Mouse (Mus musculus) frontal cortex, postnatal 14 days (tissue): Measurements from ENCODE around the gene Gpr152.

Source experiments
- DNase-seq, 2 experiments: peaks; one replicate each; pipeline ENCODE4 v3.0.0; 2022; ENCODE audit warnings: low spot score in 2 of 2

The Gpr152 gene

DNA sequence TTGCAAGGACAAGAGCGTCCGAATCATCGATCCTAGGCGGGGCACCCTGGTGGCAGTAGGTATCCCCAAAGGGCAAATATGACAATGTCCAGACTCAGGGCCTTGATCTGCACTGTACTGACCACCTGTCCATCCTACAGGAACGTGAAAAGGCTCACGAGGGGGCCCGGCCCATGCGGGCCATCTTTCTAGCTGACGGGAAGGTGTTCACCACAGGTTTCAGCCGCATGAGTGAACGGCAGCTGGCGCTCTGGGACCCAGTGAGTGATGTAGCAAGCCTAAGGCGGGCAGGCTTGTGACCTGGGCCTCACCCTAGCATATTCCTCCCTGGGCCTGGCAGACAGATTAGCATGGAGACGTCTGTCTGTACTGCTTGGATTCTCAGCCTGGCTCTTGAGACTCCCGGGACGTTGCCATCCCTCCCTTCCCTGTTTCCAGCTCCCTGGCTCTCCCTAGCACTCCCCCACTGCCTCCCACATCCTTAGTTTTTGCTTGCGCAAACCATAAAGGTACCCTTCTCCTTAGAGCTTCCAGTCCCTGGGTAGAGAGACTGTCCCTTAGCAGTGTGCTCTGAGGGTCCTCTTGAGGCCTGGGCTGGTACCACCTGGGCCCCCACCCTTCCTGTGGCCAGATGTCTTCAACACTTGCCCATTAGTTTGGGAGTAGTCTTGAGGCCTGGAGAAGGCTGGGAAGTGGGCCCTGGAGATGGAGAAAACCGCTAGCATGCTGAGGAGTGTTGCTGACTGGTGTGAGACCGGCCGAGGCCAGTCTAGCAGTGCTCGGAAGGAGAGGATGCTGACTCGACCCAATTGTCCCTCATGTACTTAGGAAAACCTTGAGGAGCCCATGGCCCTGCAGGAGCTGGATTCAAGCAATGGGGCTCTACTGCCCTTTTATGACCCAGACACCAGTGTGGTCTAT is 11.2 kb downstream of the Gpr152 start:
- DNase-seq = no peak

DNA sequence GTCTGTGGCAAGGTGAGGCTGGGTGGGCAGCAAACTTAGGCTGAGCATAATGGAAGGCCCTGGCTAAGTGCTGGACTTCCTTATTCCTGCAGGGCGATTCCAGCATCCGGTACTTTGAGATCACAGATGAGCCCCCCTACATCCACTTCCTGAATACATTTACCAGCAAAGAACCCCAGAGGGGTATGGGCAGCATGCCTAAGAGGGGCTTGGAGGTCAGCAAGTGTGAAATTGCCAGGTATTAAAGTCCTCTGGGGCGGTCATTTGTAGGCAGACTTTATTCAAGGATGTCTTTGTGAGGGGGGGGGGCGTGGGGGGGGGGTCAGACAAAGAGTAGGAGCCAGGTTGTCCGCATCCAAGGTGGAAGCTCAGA is 11.9 kb downstream of the Gpr152 start:
- DNase-seq = no peak

DNA sequence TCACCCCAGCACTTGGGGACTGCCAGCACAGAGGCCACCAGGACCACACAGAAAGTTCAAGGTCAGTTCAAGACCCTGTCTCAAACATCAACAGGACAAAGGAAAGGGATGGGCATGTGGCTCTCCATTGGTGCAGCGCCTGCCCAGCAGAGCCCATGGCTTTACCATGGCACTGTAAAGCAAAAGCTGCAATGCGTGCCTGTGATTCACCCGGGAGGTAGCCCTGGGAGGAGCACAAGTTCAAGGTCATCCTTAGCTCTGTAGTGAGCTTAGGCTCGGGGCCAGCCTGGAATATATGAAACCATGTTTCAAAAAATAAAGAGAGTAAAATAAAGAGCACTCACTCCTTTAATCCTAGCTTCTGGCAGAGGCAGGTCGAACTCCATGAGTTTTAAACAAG is 12.3 kb downstream of the Gpr152 start:
- no peak for DNase-seq

DNA sequence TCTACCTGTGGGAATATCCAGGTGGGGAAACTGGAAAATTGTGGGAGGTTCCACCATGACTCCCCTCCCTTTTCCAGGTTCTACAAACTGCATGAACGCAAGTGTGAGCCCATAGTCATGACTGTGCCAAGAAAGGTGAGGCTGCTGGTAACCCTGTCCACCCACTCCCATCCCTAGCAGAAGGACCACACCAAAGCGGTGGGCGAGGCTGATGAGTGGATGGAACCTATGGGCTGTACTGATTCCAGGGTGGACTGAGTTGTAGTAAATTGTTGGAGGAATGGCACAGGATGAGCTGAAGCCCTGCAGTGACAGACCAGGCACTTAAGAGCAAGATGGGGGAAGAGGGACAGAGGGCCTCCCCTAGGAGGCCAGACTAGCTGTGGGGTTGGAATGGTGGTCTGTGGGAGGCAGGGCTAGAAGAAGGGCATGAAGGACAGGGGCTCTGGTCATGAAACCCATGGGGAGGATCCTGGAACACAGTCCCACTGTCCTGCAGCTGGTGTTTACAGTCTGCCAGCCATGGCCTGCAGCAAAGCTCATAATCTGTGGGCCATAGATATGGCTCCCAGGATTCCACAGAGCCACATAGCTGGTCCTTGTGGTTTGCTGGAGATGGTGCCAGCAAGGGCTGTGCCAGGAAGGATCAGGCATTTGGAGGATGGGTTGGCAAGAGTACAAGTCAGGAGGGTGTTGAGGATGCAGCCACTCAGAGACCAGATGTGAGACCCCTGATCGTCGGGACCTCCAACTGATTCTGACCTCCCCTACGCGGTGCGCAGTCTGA is 13.1 kb downstream of the Gpr152 start:
- no peak for DNase-seq

DNA sequence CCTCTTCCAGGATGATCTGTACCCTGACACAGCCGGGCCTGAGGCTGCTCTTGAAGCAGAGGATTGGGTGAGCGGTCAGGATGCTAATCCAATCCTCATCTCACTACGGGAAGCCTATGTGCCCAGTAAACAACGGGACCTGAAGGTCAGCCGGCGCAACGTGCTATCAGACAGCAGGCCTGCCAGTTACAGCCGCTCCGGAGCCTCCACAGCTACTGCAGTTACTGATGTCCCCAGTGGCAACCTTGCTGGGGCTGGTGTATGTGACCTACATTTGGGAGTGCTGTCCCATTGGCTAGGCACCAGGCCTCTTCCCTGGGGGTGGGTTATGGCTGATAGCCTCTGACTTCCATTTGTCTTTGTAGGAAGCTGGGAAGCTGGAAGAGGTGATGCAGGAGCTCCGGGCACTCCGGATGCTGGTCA is 13.7 kb downstream of the Gpr152 start, which contains the start of gene Ptprcap:
Ptprcap (plus strand) TSS at position 373 of the 423 bp plus-strand sequence.
- no peak for DNase-seq

DNA sequence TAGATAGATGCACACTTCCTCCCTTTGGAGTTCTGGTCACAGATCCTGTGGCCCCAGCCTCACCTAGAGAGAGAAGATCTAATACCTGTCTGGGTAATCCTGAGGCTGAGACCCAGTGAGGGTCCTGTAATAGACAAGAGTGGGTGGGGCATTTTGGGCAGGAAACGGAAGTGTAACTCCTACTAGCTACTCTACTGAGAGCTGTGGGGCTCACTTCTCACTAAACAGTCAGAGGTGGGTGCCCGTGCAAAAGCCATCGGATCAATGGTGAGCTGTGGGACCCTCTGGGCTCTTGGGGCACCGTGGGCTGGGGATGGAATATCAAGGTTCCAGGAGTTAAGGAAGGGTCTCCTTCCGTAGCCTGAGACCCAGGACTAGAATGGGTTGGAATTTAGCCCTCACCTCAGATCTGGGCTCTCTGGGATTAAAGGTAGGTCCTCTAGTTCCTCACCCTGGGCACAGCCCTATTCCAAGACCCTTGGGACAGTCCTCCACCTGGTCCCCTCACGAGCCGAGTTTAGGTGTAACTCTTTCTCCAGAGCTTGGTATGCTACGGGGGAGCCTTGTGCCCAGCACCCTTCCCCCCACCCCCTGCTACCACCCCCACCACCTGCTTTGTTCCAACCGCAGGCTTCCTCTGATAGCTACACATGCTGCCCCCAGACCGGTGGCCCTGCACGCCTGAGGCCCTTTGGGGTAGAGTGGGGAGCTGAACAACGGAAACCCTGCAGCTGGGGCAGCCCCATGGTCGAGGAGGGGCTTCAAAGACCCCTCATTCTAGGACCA is 15.0 kb downstream of the Gpr152 start:
- DNase-seq = no peak

DNA sequence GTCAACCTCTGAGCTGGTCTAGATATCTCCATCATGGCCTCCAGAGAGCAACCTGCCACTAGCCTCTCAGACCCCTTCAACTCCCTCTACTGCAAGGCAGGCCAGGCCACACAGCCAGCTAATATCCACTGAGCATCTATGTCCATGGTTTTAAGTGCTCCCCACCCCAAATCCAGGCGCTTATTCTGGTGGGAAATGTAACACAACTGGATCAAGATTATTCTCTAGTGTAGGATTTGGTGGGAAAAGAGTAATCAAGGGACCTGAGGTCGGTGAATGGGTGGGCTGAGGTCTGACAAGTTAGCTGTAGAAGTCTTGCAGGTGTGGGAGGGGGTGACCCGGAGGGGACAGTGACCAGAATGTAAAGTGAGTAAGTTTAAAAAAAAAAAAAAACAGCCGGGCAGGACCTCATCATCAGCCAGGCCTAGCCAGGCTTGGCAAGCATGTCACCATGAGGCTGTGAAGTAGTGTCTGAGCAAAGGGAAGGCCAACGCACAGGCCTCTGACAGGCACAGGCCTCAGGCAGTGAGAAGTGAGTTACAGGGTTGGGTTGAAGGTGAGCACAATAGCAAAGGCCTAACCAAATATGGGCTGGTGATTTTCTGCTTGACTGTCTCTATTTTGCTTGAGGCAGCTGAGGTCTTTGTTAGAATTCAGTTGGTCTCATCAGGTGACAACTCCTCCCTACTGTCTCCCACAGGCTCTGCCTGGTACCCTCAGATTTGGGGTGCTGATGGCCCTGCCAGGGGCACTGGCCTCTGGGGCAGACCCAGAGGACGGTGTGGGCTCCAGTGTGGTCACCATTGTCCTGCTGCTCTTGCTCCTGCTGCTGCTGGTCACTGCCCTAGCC is 15.9 kb downstream of the Gpr152 start:
- no peak for DNase-seq

DNA sequence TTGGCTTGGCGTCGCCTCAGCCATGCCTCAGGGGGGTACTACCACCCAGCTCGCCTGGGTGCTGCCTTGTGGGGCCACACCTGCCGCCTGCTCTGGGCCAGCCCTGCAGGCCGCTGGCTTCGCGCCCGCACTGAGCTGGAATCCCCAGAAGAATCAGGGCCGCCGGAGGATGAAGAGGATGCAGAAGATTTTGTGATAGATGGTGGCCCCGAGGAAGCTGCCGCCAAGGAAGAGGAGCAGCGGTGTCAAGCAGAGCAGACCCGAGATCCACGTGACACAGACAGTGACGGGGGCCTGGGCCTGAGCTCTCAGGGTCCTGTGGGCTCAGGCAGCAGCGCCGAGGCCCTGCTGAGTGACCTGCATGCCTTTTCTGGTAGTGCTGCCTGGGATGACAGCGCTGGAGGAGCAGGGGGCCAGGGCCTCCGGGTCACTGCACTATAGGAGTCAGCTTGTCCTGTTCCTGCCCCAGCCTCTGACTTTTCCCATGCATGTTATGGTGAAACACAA is 16.5 kb downstream of the Gpr152 start:
- no peak for DNase-seq

DNA sequence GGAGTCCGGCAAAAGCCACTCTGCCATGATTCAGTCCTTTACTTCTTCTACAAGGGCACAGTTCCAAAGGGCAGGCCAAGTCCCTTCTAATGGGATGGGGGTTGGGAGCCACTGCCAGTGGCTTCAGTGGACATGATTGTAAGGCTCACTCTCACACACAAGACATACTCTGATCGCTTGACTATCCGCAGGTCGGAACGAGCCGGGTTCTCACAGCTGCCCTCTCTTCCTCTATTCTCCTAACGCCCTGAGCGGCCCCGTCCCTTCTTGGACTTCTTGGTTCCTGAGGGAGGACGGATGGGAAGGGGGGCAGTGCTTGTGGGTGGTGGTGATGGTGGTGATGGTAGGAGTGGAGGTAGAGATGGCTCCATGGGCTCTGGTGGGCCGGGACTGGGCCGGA is 17.2 kb downstream of the Gpr152 start:
- no peak for DNase-seq

DNA sequence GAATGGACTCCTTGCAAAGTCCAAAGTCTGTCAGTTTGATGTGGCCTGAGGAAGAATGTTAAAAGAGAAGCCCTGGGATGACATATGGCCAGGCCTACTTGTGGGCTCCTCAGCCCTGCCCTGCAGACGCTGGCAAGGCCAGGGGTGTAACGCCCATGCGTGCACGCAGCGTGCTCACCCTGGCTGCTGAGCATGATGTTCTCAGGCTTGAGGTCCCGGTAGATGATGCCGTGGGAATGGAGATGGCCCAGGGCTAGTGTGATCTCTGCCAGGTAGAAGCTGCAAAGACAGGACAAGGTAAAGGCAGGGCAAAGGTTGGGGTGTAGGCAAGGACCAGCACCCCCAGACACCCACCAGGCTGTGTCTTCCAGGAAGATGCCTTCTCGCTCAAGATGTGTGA is 19.5 kb downstream of the Gpr152 start:
- DNase-seq = no peak

DNA sequence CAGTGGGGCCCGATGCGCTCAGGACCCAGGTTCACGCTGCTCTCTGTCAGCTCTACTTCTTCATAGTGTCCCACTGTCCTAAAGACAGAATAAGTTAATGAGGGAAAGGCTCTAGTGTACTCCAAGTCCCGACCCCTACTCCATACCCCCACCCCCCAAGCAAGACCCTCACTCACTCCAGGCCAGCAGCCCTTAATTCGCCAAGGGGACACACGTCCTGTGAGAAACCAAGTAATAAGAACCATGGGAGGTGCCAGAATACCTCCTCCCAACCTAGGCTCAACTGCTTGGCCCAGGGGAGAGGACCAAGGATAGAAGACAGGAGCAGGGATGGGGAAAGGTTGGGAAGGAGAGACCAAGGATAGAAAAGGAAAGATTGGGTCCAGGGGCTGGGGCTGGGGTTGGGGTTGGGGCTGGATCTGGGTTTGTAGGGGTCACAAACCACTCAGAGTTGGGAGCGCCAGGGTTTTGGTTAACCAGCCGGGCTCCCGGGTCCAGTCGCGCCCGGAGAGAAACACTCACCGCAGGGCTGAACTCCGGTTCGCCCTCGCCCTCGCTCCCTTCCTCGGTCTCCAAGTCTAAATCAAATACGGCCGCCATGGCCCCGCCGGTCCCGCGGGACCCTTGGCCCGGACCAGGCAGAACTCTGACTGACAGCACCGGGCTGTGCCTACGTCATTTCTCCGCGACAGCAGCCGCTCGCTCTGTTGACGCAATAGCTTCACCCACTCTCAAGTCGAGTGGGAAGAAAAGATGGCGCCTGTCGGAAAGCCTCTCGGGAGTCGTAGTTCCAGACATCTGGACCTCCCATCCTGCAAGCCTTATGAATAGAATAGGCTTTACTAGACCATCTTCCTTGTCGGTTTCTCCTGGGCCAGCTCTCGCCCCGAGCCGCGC is 23.3 kb downstream of the Gpr152 start, which contains the start of gene Rps6kb2:
Rps6kb2 (minus strand) TSS at position 709 of the 897 bp plus-strand sequence.
- peak; percentile 95 to 96 for DNase-seq

DNA sequence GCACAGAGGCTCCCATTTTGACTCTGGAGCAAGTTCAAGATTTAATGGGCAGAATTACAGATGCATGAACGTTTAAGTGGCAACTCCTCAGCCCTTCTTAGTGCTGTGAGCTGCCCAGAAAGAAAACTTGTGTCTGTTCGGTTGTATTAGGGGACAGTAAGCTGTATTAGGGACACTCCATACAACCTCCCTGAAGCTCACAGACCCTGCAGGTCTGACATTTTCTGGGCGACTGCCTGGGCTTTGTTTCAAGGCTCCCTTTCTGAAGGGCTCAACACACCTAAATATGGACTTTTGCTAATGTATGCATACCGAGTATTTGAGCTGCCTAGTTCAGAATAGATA is 23.9 kb downstream of the Gpr152 start:
- DNase-seq = no peak

DNA sequence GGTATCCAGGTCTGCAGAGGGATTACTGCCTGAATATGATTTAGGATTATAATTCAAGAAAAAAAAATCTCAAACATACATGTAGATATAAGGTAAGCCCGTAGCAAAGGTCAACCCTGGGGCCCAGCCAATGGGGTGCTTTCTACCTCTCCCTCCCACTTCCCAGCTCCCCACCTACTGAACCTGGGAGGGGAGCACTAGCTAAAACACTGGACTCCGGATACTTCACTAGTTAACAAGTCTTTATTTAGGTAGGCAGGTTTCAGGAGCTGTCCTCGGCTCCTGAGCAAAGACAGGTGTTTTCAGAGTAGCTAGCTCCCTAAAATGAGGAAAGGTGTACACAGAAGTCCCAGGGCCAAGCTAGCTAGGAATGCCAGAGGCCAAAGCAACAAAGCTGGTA is 24.5 kb downstream of the Gpr152 start:
- no peak for DNase-seq

DNA sequence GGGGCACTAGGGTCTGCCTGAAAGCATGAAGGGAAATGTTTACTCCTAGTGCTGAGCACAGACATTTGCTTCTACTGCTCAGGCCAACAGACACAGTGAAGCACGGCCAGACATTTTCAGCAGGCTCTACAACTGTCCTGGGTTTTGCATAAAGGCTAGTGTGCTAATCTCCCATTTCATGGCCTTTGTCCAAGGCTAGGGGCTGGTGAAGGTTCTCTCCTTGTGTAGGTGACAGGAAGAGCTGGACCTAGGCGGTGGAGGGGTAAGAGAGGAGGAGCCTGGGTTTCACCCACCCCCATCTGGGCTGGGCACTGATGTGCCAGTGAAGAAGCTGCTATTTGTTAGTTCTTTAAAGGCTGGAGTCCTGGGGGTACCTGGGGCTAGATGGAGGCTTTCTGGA is 25.1 kb downstream of the Gpr152 start:
- DNase-seq = no peak

DNA sequence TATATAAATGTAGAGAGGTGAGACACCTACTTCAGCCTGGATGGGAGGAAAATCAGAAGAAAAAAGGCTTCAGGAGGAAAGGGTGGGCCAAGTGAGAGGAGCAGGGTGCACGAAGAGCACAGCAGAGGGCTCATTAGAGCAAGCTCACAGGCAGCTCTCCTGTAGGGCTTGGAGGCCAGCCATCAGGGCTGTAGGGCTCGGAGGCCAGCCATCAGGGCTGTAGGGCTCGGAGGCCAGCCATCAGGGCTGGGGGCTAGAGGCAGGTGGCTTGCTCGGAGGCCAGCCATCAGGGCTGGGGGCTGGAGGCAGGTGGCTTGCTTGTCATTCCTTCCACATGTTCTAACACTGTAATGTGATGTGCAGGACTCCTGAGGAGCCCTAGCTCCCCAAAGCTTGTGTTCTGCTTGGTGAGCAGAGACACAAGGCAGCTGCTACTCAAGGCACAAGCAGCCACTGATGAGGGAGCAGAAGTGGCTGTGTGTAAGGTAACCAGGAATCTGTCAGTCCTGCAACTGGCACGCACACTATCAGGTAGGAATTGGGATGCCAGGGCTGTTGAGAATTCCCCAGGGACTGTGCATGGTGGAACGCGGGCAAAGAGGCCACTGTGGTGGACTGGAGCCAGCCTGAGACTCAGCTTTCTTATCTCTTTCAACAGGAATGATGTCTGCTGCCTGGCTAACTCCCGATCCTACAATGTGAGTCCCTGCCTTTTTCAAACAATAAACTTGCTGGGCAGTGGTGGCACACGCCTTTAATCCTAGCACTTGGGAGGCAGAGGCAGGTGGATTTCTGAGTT is 27.3 kb downstream of the Gpr152 start:
- no peak for DNase-seq

DNA sequence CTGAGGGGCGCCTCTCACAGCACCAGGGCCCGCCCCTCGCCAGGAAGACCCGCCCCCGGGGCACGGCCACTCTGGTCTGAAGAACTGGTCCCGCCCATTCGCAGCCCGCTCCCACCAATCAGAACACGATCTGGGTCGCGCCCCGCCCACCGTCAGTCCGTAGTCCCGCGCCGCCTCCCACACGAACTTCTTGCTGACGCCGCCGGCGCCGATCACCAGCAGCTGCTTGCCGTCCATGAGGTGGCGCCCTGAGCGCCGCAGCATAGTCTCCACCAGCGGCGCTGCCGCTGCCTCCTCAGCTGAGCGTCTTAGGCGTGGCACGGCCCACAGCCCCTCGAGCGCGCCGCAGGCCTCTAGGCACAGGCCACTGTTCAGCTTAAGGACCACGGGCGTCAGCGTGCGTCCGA is 29.8 kb downstream of the Gpr152 start:
- DNase-seq = peak; percentile 99 to 100

DNA sequence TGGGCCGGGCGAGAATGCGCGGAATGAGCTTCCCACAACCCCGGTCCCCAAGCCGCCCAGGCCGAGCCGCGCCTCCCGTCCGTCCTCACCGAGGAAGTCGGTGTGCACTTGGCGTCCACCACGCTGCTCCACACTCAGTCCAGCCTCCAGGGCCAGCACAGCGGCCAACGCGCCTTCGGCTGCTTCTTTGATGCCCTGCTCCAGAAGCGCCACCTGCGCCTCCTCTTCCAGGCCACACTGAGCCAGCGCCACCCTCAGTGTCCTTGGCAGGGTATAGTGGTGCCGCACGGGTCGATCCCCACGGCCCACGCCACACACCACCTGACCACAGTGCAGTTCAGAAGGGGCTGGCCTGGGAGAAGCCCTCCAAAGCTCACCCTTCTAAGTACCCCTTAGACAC is 30.2 kb downstream of the Gpr152 start:
- no peak for DNase-seq

DNA sequence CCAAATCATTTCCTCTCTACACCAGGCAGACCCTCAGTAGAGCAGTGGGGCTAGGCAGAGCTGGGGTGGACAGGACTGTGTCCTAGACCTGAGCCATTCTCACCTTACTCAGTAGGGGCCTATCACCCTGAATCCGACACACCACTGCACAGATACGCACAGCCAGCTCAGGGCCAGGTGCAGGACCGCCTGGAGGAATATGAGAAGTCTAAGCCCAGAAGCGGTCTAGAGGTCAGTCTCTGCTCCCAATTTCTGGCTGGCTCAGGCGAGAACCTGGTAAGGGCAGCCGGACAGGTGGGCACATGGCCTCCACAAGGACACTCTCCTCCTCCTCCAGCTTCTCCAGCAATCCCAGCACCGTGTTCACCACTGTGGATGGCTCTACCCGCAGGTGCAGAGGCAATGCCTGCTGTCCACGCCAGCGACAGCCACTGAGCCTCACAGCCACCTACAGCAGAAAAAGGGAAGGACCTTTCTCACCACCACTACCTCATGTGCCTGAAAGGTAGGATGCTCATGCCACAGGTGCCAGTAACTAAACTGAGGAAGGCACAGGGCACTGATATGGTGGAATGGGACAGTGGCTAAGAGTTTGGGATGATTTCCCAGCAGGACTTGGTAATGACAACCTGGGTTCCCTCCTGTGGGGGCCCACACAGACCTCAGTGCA is 31.3 kb downstream of the Gpr152 start:
- DNase-seq = no peak
